ENCODE assay signal across 7 mouse cellular contexts in the genomic region with DNA sequence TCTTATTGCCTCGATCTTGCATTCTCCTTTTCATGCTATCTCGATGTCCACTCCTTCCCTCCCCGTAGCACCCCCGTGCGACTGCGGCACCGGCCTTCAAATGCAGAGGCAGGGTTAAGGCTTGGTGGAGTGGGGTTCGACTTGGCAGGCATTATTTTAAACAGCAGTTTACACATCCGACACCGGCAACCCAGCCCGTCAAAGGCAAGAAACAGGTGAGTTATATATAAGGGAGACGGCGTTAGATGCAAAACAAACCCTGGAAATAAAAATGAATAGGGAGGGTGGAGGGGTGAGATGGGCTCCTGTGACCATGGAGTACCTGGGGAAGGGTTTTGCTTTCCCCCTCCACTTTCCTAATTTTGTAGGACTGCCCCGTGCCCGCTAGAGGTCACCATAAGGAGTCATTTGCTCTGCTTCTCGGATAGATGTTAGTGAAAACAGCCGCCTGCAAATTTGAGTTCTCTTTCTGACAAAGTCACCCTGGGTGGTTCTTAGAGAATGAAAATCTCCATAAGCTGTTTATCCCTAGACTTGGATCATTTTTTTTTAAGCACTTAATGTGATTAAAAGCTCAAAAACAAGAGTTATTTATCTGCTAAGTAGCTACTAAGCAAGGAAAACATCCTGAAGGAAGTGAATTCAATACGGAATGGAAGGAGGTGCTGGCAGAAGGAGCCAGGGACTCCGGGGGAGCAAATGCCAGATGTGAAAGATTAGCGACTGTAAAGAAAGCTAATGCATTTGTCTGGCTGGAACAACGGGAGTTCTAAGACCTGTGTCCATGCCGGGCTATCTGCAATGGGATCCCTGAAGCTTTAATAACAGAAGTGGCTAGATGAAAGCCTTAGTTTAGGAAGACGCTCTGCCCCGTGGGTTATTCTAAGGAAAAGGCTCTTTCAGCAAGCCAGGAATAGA. TPM values are rescaled to one million over a fixed set of nuclear protein-coding genes. Genes with fewer than 3 reads are reported as not detected.
DNase-seq lines count a peak whose midpoint lies in the region; ATAC-seq lines count a peak whose summit lies in the region.

No protein-coding gene starts in this region.

- ATAC-seq in common myeloid progenitor, adult 5-6 weeks (replicated peaks; ENCODE audit: low read depth, poor library complexity, severe bottlenecking), result peak; percentile 76

- DNase-seq in adrenal gland, adult (ENCODE audit: inconsistent age in 2 of 2, low spot score in 1 of 2), result peak; percentile 69 to 92
- peak; percentile 55 for DNase-seq in gastrocnemius, adult 18-20 months (ENCODE audit: low spot score)
- DNase-seq in induced T-regulatory cell, adult 2 months (ENCODE audit: low read depth), result peak; percentile 85
- DNase-seq in left cerebral cortex, adult 8-10 months (ENCODE audit: low spot score in 2 of 2), result peak; percentile 33 to 48
- peak; percentile 80 to 81 for DNase-seq in right cerebral cortex, postnatal 10 days (ENCODE audit: low spot score in 2 of 2)

- H3K36me3 ChIP-seq in megakaryocyte, embryonic 14.5 days (replicated peaks; ENCODE audit: low read length), result no peaks in the 10 kb centered on the region

- H3K4me3 ChIP-seq in megakaryocyte, embryonic 14.5 days (replicated peaks), result peak overlapping the region; percentile 94

- peaks cover 12% of the 10 kb centered on the region for H3K9me3 ChIP-seq in megakaryocyte, embryonic 14.5 days

- H3K27me3 ChIP-seq in megakaryocyte, embryonic 14.5 days (replicated peaks), result peaks cover 48% of the 10 kb centered on the region

- H3K4me1 ChIP-seq in megakaryocyte, embryonic 14.5 days, result peaks cover 59% of the 10 kb centered on the region

RNA-seq across cellular contexts. Expression of a gene that starts 1.2 kb away (rescaled TPM):
- total RNA-seq in common myeloid progenitor, adult 5-6 weeks (2017), result 0.14 and 1.5 TPM in 2 replicates
- not detected for total RNA-seq in gastrocnemius, adult 18-20 months (2021)
- total RNA-seq in left cerebral cortex, adult 8-10 months (2022), result 10 to 100 TPM; 11.2 to 13.0 (median 11.9) TPM
- 1.1 TPM in 1 of 2 replicates, not detected in the other for polyA plus RNA-seq in megakaryocyte, embryonic 14.5 days (2012; ENCODE audit: insufficient read depth, low replicate concordance)

Comparison
In these comparisons a context has a peak if more than half of its experiments do, and no peak if none do; other contexts are left out.
1. Peak in every context shown above with its lines: DNase-seq, ATAC-seq and H3K4me3 ChIP-seq.